18 mouse cellular contexts compared by ENCODE assay signal in the genomic region with DNA sequence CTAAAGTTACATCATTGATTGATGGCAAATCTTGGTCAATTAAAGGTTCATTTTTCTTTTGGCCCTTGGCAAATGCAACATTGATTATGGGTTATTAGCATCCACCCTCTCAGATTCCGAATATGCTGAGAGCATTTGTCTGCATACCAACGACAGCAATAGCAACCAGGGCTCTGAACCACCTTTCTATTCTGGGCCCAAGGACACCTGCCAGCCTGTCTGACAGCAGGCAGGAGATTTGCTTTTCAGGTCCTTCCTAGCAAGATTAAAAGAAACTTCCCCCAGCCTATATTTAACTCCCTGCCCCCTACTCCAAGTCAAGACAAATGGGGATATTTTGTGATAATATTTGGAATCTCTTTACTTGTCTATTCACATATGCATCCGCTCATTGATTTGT.
DNase-seq lines count a peak whose midpoint lies in the region; ATAC-seq and TF ChIP-seq lines count a peak whose summit lies in the region.
"Had no signal": no experiment of that assay in that cellular context is flagged by ENCODE, and none has a peak within 500 bp of the region (broad histone marks: within the 10 kb centered on the region; RNA-seq: fewer than 3 reads in every experiment).

No protein-coding gene starts in this region.

- no peaks in the 10 kb centered on the region for H3K9me3 ChIP-seq in heart, embryonic 12.5 days (replicated peaks)
- H3K9me3 ChIP-seq in heart, embryonic 15.5 days (replicated peaks), result no peaks in the 10 kb centered on the region
- H3K9me3 ChIP-seq: forebrain, embryonic 12.5 days; limb, embryonic 13.5 days had no signal

- peak overlapping the region; percentile 72 for H3K27ac ChIP-seq in heart, adult 2 months
- H3K27ac ChIP-seq in heart, embryonic 12.5 days (ENCODE audit: poor library complexity, severe bottlenecking), result no peak overlapping the region; the same call in 1 of the 2 replicates
- peak overlapping the region; percentile 89 for H3K27ac ChIP-seq in heart, embryonic 15.5 days
- H3K27ac ChIP-seq: forebrain, embryonic 12.5 days; limb, embryonic 13.5 days; liver, embryonic 14.5 days had no signal

- H3K4me1 ChIP-seq in heart, adult 2 months (ENCODE audit: control insufficient read depth, insufficient read depth, low read length), result peaks cover 2% of the 10 kb centered on the region; the same call in 1 of the 2 replicates
- H3K4me1 ChIP-seq in heart, embryonic 12.5 days (replicated peaks), result peaks cover 34% of the 10 kb centered on the region
- peaks cover 31% of the 10 kb centered on the region for H3K4me1 ChIP-seq in heart, embryonic 15.5 days (replicated peaks)

- no peaks in the 10 kb centered on the region for H3K27me3 ChIP-seq in heart, adult 2 months (ENCODE audit: control insufficient read depth, insufficient read depth, low read length)
- no peaks in the 10 kb centered on the region for H3K27me3 ChIP-seq in heart, embryonic 12.5 days (replicated peaks)
- H3K27me3 ChIP-seq in heart, embryonic 15.5 days, result no peaks in the 10 kb centered on the region
- H3K27me3 ChIP-seq: forebrain, embryonic 12.5 days; limb, embryonic 13.5 days had no signal

- no peak overlapping the region for H3K4me3 ChIP-seq in heart, adult 2 months
- H3K4me3 ChIP-seq in heart, embryonic 12.5 days, result no peak overlapping the region
- H3K4me3 ChIP-seq in heart, embryonic 15.5 days, result no peak overlapping the region
- H3K4me3 ChIP-seq: forebrain, embryonic 12.5 days; limb, embryonic 13.5 days had no signal

- DNase-seq in heart, adult 2 months, result peak in 1 of 2 experiments; percentile 46
- peak; percentile 65 to 79 for DNase-seq in cerebellum, postnatal 25 days
- no peak for DNase-seq in spleen, adult 12 weeks (ENCODE audit: low spot score)
- no peak for DNase-seq in layer of hippocampus, adult 9-10 months (ENCODE audit: low spot score)
- no peak for DNase-seq in lung, postnatal 14 days
- DNase-seq: gastrocnemius, postnatal 25 days; kidney, adult 11 months; kidney, postnatal 14 days; spleen, adult 18-20 months; thymus, adult 18-20 months had no signal

- no peaks in the 10 kb centered on the region for H3K36me3 ChIP-seq in heart, adult 2 months (ENCODE audit: control insufficient read depth, insufficient read depth, low read length)
- H3K36me3 ChIP-seq in heart, embryonic 12.5 days, result no peaks in the 10 kb centered on the region
- H3K36me3 ChIP-seq in heart, embryonic 15.5 days, result no peaks in the 10 kb centered on the region
- H3K36me3 ChIP-seq: forebrain, embryonic 12.5 days; limb, embryonic 13.5 days had no signal

- H3K9ac ChIP-seq in heart, adult 2 months (ENCODE audit: low read depth, low read length), result no peak overlapping the region
- H3K9ac ChIP-seq in heart, embryonic 12.5 days, result no peak overlapping the region
- H3K9ac ChIP-seq in heart, embryonic 15.5 days, result no peak overlapping the region
- H3K9ac ChIP-seq: forebrain, embryonic 12.5 days; limb, embryonic 13.5 days; liver, embryonic 14.5 days had no signal

- TF ChIP-seq CTCF in heart, adult 2 months (IDR thresholded peaks at IDR 0.05), result no peak

- intact Hi-C loops in heart, adult 2 months (cut with DNase I), result no loop called here

- TF ChIP-seq EP300 in heart, adult 2 months (IDR thresholded peaks at IDR 0.05; ENCODE audit: insufficient read depth, low read depth, low read length), result no peak

- WGBS in heart, adult 2 months, result 68% methylated on average over 3 of the region's 3 CpGs
- 42% methylated on average over 3 of the region's 3 CpGs for WGBS in heart, embryonic 12.5 days
- 55% methylated on average over 3 of the region's 3 CpGs for WGBS in heart, embryonic 15.5 days

- TF ChIP-seq POLR2A in heart, adult 2 months (IDR thresholded peaks at IDR 0.05; ENCODE audit: insufficient read depth, low read depth, low read length), result no peak

- no peak overlapping the region for H3K4me2 ChIP-seq in heart, embryonic 12.5 days
- peak overlapping the region; percentile 12; the same call in 1 of the 2 replicates for H3K4me2 ChIP-seq in heart, embryonic 15.5 days
- H3K4me2 ChIP-seq: forebrain, embryonic 12.5 days; limb, embryonic 13.5 days had no signal

- no peaks in the 10 kb centered on the region for H3K79me2 ChIP-seq in heart, adult 2 months (replicated peaks; ENCODE audit: control insufficient read depth, insufficient read depth, low read length)

- ATAC-seq in heart, embryonic 12.5 days (ENCODE audit: insufficient number of reproducible peaks, low FRiP score), result no peak
- no peak for ATAC-seq in heart, embryonic 15.5 days (replicated peaks; ENCODE audit: insufficient number of reproducible peaks, insufficient read depth, low FRiP score, low read depth)
- ATAC-seq: activated CD4-positive, CD25-positive, alpha-beta regulatory T cell, adult 4 months; hindbrain, embryonic 16.5 days; Patski had no signal

Comparison
In these comparisons a context has a peak if more than half of its experiments do, and no peak if none do; other contexts are left out.
1. DNase-seq: peak in cerebellum, postnatal 25 days (2 of 2); none in spleen, adult 12 weeks (single experiment), layer of hippocampus, adult 9-10 months (single experiment) and lung, postnatal 14 days (single experiment).